Mouse (Mus musculus) thymus, postnatal 25 days (tissue): ENCODE data around the gene Nxph3.

Experiments used
- DNase-seq: peaks from one replicate; pipeline ENCODE4 v3.0.0; 2022

The Nxph3 gene

DNA sequence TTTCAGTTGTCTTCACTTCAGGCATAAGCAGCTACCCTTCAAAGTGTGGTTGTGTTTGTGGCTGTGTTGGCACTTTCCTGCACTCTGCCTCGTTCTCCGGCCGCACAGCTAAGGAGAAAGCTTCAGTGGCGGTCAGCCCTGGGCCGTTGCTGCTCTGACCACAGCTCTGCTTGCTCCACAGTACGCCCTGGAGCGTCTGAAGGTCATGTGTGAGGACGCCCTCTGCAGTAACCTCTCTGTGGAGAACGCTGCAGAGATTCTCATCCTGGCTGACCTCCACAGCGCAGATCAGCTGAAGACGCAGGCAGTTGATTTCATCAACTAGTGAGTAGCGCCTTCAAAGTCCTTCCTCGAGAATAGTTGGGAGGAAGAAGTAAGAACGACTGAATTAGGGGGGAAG is 24.3 kb downstream of the Nxph3 start:
- no peak for DNase-seq

DNA sequence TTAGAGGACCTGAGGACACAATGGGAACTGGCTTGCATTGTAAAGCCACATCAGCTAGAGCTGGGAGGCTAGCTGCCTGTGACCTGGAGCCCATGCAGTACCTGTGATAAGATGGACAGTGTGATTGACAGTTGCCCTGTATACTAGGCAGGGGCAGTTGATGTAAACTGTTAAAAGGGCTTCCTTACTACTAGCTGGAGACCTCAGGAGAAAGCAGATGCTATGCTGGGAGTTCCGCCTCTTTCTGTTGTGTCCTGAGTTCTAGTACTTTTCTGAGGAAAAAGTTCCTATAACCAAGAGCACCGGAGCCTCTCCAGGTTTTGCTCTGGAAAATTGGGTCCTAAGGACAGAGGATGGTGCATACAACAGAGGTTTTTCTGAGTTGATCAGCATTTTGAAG is 27.1 kb downstream of the Nxph3 start:
- no peak for DNase-seq

DNA sequence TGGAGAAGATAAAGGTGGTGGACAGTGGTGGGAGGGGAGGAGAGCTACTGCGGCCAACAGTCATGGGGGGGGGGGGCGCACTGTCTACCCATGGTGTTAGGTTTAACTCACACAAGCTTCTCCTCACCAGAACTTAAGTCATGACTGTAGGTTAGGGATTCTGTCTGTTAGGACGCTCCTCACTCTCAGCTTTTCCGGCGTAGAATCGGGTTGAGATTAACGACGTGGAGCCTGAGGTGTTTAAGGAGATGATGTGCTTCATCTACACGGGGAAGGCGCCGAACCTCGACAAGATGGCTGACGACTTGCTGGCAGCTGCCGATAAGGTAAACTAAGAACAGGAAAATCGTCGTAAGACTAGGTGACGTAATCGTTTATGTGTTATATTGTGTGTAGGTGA is 28.7 kb downstream of the Nxph3 start:
- DNase-seq, result no peak

- DNase-seq, result no peak
Measured at GRCm38 (mm10) chr11:95480662-95481061, 33.7 kb downstream of the Nxph3 start.

DNA sequence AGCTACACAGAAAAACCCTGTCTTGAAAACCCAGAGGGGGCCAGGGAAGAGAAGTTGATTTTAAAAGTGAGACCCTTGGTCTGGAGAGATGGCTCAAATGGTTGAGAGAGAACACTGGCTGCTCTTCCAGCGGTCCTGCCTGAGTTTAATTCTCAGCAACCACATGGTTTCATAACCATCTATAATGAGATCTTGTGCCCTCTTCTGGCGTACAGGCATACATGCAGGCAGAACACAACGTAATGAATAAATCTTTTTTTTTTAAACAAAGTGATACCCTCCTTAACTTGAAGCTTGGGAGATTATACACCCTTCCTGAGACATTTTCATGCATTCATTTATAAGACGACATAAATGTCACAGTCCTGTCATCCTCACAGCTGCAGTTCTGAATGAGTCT is 34.9 kb downstream of the Nxph3 start:
- DNase-seq, result no peak

DNA sequence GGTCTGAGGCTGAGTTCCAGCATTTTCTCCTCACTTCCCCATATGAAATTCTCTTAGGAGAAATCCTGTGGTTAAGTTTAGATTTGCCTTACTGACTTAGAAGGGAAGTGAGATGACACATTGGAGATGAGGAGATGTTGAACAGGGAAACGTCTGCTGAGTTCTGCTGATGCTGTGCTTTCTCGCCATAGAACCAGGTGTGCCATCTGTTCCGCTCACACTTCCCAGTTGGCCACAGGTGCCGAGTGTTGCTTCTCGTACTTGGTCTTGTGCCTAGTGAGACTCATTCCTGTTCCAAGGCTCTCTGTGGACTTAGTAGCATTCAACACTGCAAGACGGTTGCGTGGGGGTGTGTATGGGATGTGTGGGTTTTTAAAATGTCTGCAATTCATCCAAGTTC is 38.0 kb downstream of the Nxph3 start:
- DNase-seq, result no peak

GRCm38 (mm10) chr11:95473456-95473855 is 40.9 kb downstream of the Nxph3 start:
- DNase-seq, result no peak

DNA sequence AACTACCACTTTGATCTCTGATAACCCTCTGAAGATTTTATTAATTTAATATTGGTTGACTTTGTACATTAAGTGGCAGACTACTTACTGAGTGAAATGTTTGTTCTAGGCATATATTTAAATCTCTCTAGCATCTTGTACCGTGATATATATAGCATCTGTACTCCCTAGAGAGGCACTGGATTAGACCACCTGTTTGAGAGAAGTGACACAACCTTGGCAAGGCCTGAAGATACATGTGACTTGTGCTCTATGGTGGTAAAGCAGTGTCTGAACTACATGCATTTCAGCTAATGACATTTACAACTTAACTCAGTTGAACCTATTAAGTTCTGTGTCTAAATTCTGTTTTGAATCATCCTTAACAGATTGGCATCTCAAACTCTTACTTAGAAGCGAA is 41.4 kb downstream of the Nxph3 start:
- no peak for DNase-seq

DNA sequence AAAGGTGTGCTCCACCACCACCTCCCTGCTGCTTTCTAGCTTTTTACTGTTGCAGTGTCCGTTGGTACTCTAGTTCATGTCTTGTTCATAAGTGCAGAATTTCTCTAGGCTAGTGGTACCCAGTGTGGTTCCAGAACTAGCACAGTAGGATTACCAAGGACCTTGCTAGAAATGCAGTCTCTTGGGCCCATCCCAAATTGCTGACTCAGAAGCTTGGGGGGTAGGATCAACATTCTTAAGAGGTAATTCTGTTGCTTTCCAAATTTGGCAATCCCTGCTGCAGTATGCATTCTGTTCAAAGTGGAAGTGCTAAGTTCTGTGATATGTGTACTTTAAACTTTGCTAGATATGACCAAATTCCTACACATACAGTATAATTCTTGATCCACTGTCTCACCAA is 46.6 kb downstream of the Nxph3 start:
- DNase-seq, result no peak

GRCm38 (mm10) chr11:95462168-95462567 is 52.2 kb downstream of the Nxph3 start:
- DNase-seq, result no peak

DNA sequence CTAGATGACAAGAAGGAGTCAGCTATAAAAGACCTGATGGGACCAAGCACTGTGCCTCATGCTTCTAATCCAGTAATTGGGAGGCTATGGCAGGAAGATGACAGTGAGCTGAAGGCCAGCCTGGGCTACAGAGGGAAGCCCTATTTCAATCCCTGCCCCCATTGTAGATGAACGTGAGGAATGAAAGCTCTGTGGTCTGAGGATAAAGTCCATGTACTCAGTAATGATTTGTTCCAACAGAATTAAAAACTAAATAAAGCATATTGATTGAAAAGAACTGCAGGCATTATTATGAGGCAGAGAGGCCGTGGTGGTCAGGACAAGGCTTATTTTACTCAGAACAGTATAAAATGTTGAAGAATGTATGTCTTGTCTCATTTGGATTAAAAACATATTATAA is 53.5 kb downstream of the Nxph3 start:
- no peak for DNase-seq
